Mouse (Mus musculus) heart, embryonic 16.5 days (tissue): Measurements from ENCODE around the gene Iqcf4. TPM values are rescaled to one million over a fixed set of nuclear protein-coding genes. Genes with fewer than 3 reads are reported as not detected.
"Not testable (repeated sequence)": the region's sequence is repeated elsewhere in the genome, so short reads cannot be mapped to it uniquely, and the experiment has no call there.

Experiments used
- ATAC-seq: fragments of 200-750 bp; cut with Nextera tagmentation; replicated peaks from 2 replicates; pipeline ENCODE4 v1.8.0; 2017; ENCODE audit warnings: moderate number of reproducible peaks; ENCODE audit not compliant: insufficient read depth, low FRiP score; ENCODE audit errors: extremely low read depth
- H3K27ac ChIP-seq: fragments of 300-500 bp; sonication (generic); 2 replicates; pipeline ENCODE4 v1.5.1; 2014; ENCODE audit warnings: mild to moderate bottlenecking, low read length, control low read depth, moderate library complexity
- H3K27me3 ChIP-seq: fragments of 300-500 bp; sonication (generic); 2 replicates; pipeline ENCODE4 v1.6.1; 2014; ENCODE audit warnings: low read length, mixed read lengths; ENCODE audit not compliant: control insufficient read depth, insufficient read depth
- H3K36me3 ChIP-seq: fragments of 300-500 bp; sonication (generic); 2 replicates; pipeline ENCODE4 v1.6.1; 2014; ENCODE audit not compliant: control insufficient read depth, insufficient read depth
- H3K4me1 ChIP-seq: fragments of 300-500 bp; sonication (generic); 2 replicates; pipeline ENCODE4 v1.6.1; 2014; ENCODE audit warnings: low read length, mixed read lengths; ENCODE audit not compliant: control insufficient read depth, insufficient read depth
- H3K4me2 ChIP-seq: fragments of 300-500 bp; sonication (generic); 2 replicates; pipeline ENCODE4 v1.6.1; 2014; ENCODE audit warnings: low read depth, mild to moderate bottlenecking, control low read depth, low read length
- H3K4me3 ChIP-seq: fragments of 300-500 bp; sonication (generic); 2 replicates; pipeline ENCODE4 v1.5.1; 2014; ENCODE audit warnings: mild to moderate bottlenecking, control low read depth, low read length
- H3K9ac ChIP-seq: fragments of 300-500 bp; sonication (generic); 2 replicates; pipeline ENCODE4 v1.6.1; 2014; ENCODE audit warnings: low read length, control low read depth
- H3K9me3 ChIP-seq: fragments of 300-500 bp; sonication (generic); replicated peaks from 2 replicates; pipeline ENCODE4 v1.6.1; 2016; ENCODE audit warnings: low read length; ENCODE audit not compliant: control insufficient read depth
- WGBS: fragments of 180-500 bp; shearing (Covaris S2); extraction: QIAGEN DNeasy Blood & Tissue Kit; methylation state at CpG from one replicate; pipeline ENCODE4 v1.1.7; 2014; 5-methylcytosine and 5-hydroxymethylcytosine counted together
- polyA plus RNA-seq: library from polyadenylated mRNA; unstranded; fragments of >200 nt; fragmentation: Nextera tagmentation; extraction: Ambion mirVana; gene quantifications from 2 replicates; pipeline ENCODE4 v1.2.1, GENCODE M21; 2015

The Iqcf4 gene
- polyA plus RNA-seq, 1 experiment from 2014 or later = not detected

- H3K4me2 ChIP-seq, H3K9ac ChIP-seq, H3K9me3 ChIP-seq, H3K36me3 ChIP-seq, H3K27me3 ChIP-seq, H3K4me3 ChIP-seq, H3K27ac ChIP-seq, H3K4me1 ChIP-seq: not testable (repeated sequence)
- WGBS = 9% methylated on average over 4 of the region's 4 CpGs
- peak; percentile 58 for ATAC-seq
Observed at GRCm38 (mm10) chr9:106595402-106595801, 24.6 kb upstream of the Iqcf4 start.

GRCm38 (mm10) chr9:106592158-106592557, 21.4 kb upstream of the Iqcf4 start:
- H3K4me1 ChIP-seq = 0 out of 2 replicates have a peak, but pooled peaks cover 4% of the 10 kb centered on the region
- WGBS = 86% methylated on average over 5 of the region's 5 CpGs
- no peak for ATAC-seq
- no peaks in the 10 kb centered on the region for H3K27me3 ChIP-seq
- H3K4me2 ChIP-seq = no peak overlapping the region
- no peak overlapping the region for H3K9ac ChIP-seq
- no peak overlapping the region for H3K27ac ChIP-seq
- H3K4me3 ChIP-seq = no peak overlapping the region
- H3K9me3 ChIP-seq = no peaks in the 10 kb centered on the region
- no peaks in the 10 kb centered on the region for H3K36me3 ChIP-seq

GRCm38 (mm10) chr9:106582552-106582951, 11.8 kb upstream of the Iqcf4 start:
- Histone ChIP-seq H3K36me3 (no peaks in the 10 kb centered on the region), H3K4me3 (no peak overlapping the region), H3K27ac (no peak overlapping the region), H3K27me3 (no peaks in the 10 kb centered on the region), H3K9me3 (peaks cover 4% of the 10 kb centered on the region), H3K4me2 (no peak overlapping the region), H3K4me1 (no peaks in the 10 kb centered on the region), H3K9ac (no peak overlapping the region)
- no peak for ATAC-seq
- WGBS = 75% methylated on average over 1 of the region's 1 CpGs

GRCm38 (mm10) chr9:106580016-106580415, 9.2 kb upstream of the Iqcf4 start:
- no peak for ATAC-seq
- H3K4me1 ChIP-seq = no peaks in the 10 kb centered on the region
- no peak overlapping the region for H3K4me3 ChIP-seq
- H3K36me3 ChIP-seq = no peaks in the 10 kb centered on the region
- 79% methylated on average over 7 of the region's 7 CpGs for WGBS
- no peaks in the 10 kb centered on the region for H3K27me3 ChIP-seq
- H3K9me3 ChIP-seq = peaks cover 4% of the 10 kb centered on the region
- H3K9ac ChIP-seq = no peak overlapping the region
- H3K27ac ChIP-seq = no peak overlapping the region
- H3K4me2 ChIP-seq = no peak overlapping the region

- Histone ChIP-seq H3K27me3 (no peaks in the 10 kb centered on the region), H3K4me3 (no peak overlapping the region), H3K27ac (no peak overlapping the region), H3K36me3 (no peaks in the 10 kb centered on the region), H3K9ac (no peak overlapping the region), H3K4me2 (no peak overlapping the region), H3K9me3 (peaks cover 4% of the 10 kb centered on the region), H3K4me1 (no peaks in the 10 kb centered on the region)
- WGBS = 75% methylated on average over 2 of the region's 2 CpGs
- ATAC-seq = no peak
Observed at GRCm38 (mm10) chr9:106576112-106576511, 5.3 kb upstream of the Iqcf4 start.

- H3K4me2 ChIP-seq = no peak overlapping the region
- H3K4me1 ChIP-seq = no peaks in the 10 kb centered on the region
- ATAC-seq = no peak
- no peak overlapping the region for H3K27ac ChIP-seq
- no peaks in the 10 kb centered on the region for H3K9me3 ChIP-seq
- no peaks in the 10 kb centered on the region for H3K27me3 ChIP-seq
- H3K4me3 ChIP-seq = no peak overlapping the region
- no peak overlapping the region for H3K9ac ChIP-seq
- 86% methylated on average over 5 of the region's 5 CpGs for WGBS
- H3K36me3 ChIP-seq = no peaks in the 10 kb centered on the region
Observed at GRCm38 (mm10) chr9:106573366-106573765, 2.6 kb upstream of the Iqcf4 start.

GRCm38 (mm10) chr9:106572186-106572585, 1.4 kb upstream of the Iqcf4 start:
- ATAC-seq = no peak
- Histone ChIP-seq H3K27ac (no peak overlapping the region), H3K27me3 (no peaks in the 10 kb centered on the region), H3K4me2 (no peak overlapping the region), H3K9me3 (no peaks in the 10 kb centered on the region), H3K36me3 (no peaks in the 10 kb centered on the region), H3K4me1 (no peaks in the 10 kb centered on the region), H3K9ac (no peak overlapping the region), H3K4me3 (no peak overlapping the region)
- 65% methylated on average over 2 of the region's 2 CpGs for WGBS

- Histone ChIP-seq H3K27ac (no peak overlapping the region), H3K4me3 (no peak overlapping the region), H3K4me2 (no peak overlapping the region), H3K9me3 (no peaks in the 10 kb centered on the region), H3K36me3 (no peaks in the 10 kb centered on the region), H3K27me3 (no peaks in the 10 kb centered on the region), H3K9ac (no peak overlapping the region), H3K4me1 (no peaks in the 10 kb centered on the region)
- no peak for ATAC-seq
- WGBS = 49% methylated on average over 11 of the region's 11 CpGs
Observed at GRCm38 (mm10) chr9:106566437-106566836, 4.4 kb downstream of the Iqcf4 start.

GRCm38 (mm10) chr9:106564025-106564424, 6.8 kb downstream of the Iqcf4 start:
- Histone ChIP-seq H3K9ac (no peak overlapping the region), H3K4me3 (no peak overlapping the region), H3K9me3 (no peaks in the 10 kb centered on the region), H3K36me3 (no peaks in the 10 kb centered on the region), H3K27me3 (no peaks in the 10 kb centered on the region), H3K4me1 (no peaks in the 10 kb centered on the region), H3K27ac (no peak overlapping the region), H3K4me2 (no peak overlapping the region)
- no peak for ATAC-seq
- 69% methylated on average over 8 of the region's 8 CpGs for WGBS

- no peaks in the 10 kb centered on the region for H3K4me1 ChIP-seq
- no peaks in the 10 kb centered on the region for H3K36me3 ChIP-seq
- no peak overlapping the region for H3K4me3 ChIP-seq
- ATAC-seq = no peak
- no peak overlapping the region for H3K4me2 ChIP-seq
- H3K9ac ChIP-seq = no peak overlapping the region
- H3K9me3 ChIP-seq = no peaks in the 10 kb centered on the region
- H3K27ac ChIP-seq = no peak overlapping the region
- H3K27me3 ChIP-seq = no peaks in the 10 kb centered on the region
- WGBS = 81% methylated on average over 11 of the region's 11 CpGs
Observed at GRCm38 (mm10) chr9:106562291-106562690, 8.5 kb downstream of the Iqcf4 start.
